Mouse (Mus musculus): ENCODE measurements around the gene Atic. TPM values are rescaled to one million over a fixed set of nuclear protein-coding genes. Genes with fewer than 3 reads are reported as not detected.

Atic gene
- polyA plus RNA-seq, 1 experiment from 2014 or later, result 31.8 TPM

DNA sequence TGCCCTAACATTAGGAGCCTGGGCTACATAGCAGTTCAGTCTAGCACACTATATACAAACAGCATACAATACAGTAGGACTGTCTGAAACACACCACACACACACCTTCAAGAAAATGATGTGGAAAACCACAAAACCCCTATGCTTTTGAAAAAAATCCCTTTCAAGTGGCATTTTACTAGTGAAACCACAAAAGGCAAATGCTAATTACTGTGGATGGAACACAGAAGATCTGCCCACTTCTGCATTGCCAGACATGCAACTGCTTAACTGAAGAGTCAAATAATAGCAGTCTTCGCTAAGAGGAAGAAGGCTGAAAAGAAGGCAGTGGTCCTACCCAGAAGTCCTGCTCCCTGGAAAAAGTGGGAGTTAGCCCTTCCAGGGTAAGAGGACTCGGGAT, 37.3 kb downstream of the Atic start:
- H3K4me3 ChIP-seq (ENCODE audit: control insufficient read depth in 1 of 2, insufficient read depth in 1 of 2, low read depth in 1 of 2, low read length in 2 of 2), result no peak overlapping the region
- H3K27me3 ChIP-seq (ENCODE audit: control insufficient read depth, insufficient read depth, low read length), result no peaks in the 10 kb centered on the region
- H3K4me1 ChIP-seq (ENCODE audit: control insufficient read depth in 2 of 2, insufficient read depth in 2 of 2, low read length in 2 of 2), result no peaks in the 10 kb centered on the region
- H3K27ac ChIP-seq (replicated peaks in 1 of 2; ENCODE audit: control insufficient read depth in 1 of 2, insufficient read depth in 1 of 2, low read depth in 2 of 2, low read length in 2 of 2), result no peak overlapping the region
- 85% methylated on average over 2 of the region's 2 CpGs for WGBS
- no peak overlapping the region for H3K4me2 ChIP-seq (ENCODE audit: low read length)
- H3K9ac ChIP-seq (ENCODE audit: low read length), result no peak overlapping the region
- peaks cover 98% of the 10 kb centered on the region for H3K36me3 ChIP-seq (ENCODE audit: control insufficient read depth, insufficient read depth, low read length)
- H3K9me3 ChIP-seq (ENCODE audit: control insufficient read depth, low read length), result no peaks in the 10 kb centered on the region
- no peak for ATAC-seq (ENCODE audit: insufficient number of reproducible peaks, insufficient read depth, low FRiP score, low read depth)

DNA sequence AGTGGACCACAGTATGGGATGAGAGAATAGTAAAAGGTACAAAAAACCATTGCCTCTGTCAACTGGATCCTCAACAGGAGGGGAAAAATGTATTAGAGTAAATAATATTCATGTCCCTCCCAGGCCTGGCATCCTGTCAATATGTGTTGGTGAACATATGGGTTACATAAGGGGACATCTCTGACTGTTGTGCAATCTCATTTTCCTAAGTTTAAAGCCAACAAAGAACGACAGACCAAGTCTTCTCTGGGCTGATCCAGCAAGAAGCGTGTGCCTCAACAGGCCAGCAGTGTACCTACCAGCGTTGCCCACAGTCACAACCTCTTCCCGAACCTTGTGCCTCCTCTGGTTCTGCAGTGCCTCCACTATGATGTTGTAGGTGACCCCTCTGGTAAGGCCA, 38.4 kb downstream of the Atic start:
- 91% methylated on average over 4 of the region's 4 CpGs for WGBS
- Histone ChIP-seq H3K27me3 (ENCODE audit: control insufficient read depth, insufficient read depth, low read length) (no peaks in the 10 kb centered on the region), H3K4me2 (ENCODE audit: low read length) (no peak overlapping the region)

DNA sequence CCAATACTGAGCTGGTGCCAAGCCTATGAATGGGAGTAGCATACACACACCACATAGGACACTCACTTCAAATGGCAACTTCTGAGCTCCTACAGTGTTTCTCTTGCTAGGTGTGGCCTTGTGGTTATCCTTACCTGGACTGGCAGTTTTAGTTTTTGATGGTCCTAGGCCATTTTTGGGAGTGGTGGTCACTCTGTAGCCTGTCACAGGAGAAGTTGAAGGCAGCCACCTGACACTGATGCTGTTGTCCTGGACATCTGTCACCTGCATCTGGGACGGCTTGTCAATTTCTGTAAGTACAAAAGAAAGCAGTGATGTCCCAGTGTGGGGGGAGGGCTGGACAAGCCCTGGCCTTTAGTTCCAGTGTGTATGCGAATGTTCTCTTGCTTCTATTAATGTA, 48.8 kb downstream of the Atic start:
- no peaks in the 10 kb centered on the region for H3K9me3 ChIP-seq (ENCODE audit: control insufficient read depth, low read length)
- peaks cover 96% of the 10 kb centered on the region for H3K36me3 ChIP-seq (ENCODE audit: control insufficient read depth, insufficient read depth, low read length)
- H3K4me3 ChIP-seq (ENCODE audit: control insufficient read depth in 1 of 2, insufficient read depth in 1 of 2, low read depth in 1 of 2, low read length in 2 of 2), result no peak overlapping the region
- H3K9ac ChIP-seq (ENCODE audit: low read length), result no peak overlapping the region
- H3K27me3 ChIP-seq (ENCODE audit: control insufficient read depth, insufficient read depth, low read length), result no peaks in the 10 kb centered on the region
- H3K4me2 ChIP-seq (ENCODE audit: low read length), result no peak overlapping the region
- no peak overlapping the region for H3K27ac ChIP-seq (replicated peaks in 1 of 2; ENCODE audit: control insufficient read depth in 1 of 2, insufficient read depth in 1 of 2, low read depth in 2 of 2, low read length in 2 of 2)
- no peak for ATAC-seq (ENCODE audit: insufficient number of reproducible peaks, insufficient read depth, low FRiP score, low read depth)
- H3K4me1 ChIP-seq (ENCODE audit: control insufficient read depth in 2 of 2, insufficient read depth in 2 of 2, low read length in 2 of 2), result no peaks in the 10 kb centered on the region
- WGBS, result 83% methylated on average over 2 of the region's 2 CpGs

More for the DNA sequence above, 38.4 kb downstream of the Atic start:
- no peak for ATAC-seq (ENCODE audit: insufficient number of reproducible peaks, insufficient read depth, low FRiP score, low read depth)
- Histone ChIP-seq H3K4me3 (ENCODE audit: control insufficient read depth in 1 of 2, insufficient read depth in 1 of 2, low read depth in 1 of 2, low read length in 2 of 2) (no peak overlapping the region), H3K27ac (replicated peaks in 1 of 2; ENCODE audit: control insufficient read depth in 1 of 2, insufficient read depth in 1 of 2, low read depth in 2 of 2, low read length in 2 of 2) (no peak overlapping the region), H3K36me3 (ENCODE audit: control insufficient read depth, insufficient read depth, low read length) (peaks cover 98% of the 10 kb centered on the region), H3K4me1 (ENCODE audit: control insufficient read depth in 2 of 2, insufficient read depth in 2 of 2, low read length in 2 of 2) (no peaks in the 10 kb centered on the region), H3K9ac (ENCODE audit: low read length) (no peak overlapping the region), H3K9me3 (ENCODE audit: control insufficient read depth, low read length) (no peaks in the 10 kb centered on the region)

GRCm38 (mm10) chr1:71606600-71607325, 49.8 kb downstream of the Atic start:
- H3K27me3 ChIP-seq (ENCODE audit: control insufficient read depth, insufficient read depth, low read length), result no peaks in the 10 kb centered on the region
- no peak overlapping the region for H3K27ac ChIP-seq (replicated peaks in 1 of 2; ENCODE audit: control insufficient read depth in 1 of 2, insufficient read depth in 1 of 2, low read depth in 2 of 2, low read length in 2 of 2)
- no peak overlapping the region for H3K9ac ChIP-seq (ENCODE audit: low read length)
- peaks cover 96% of the 10 kb centered on the region for H3K36me3 ChIP-seq (ENCODE audit: control insufficient read depth, insufficient read depth, low read length)
- H3K4me3 ChIP-seq (ENCODE audit: control insufficient read depth in 1 of 2, insufficient read depth in 1 of 2, low read depth in 1 of 2, low read length in 2 of 2), result no peak overlapping the region
- H3K4me2 ChIP-seq (ENCODE audit: low read length), result no peak overlapping the region
- ATAC-seq (ENCODE audit: insufficient number of reproducible peaks, insufficient read depth, low FRiP score, low read depth), result no peak
- no peaks in the 10 kb centered on the region for H3K9me3 ChIP-seq (ENCODE audit: control insufficient read depth, low read length)
- no peaks in the 10 kb centered on the region for H3K4me1 ChIP-seq (ENCODE audit: control insufficient read depth in 2 of 2, insufficient read depth in 2 of 2, low read length in 2 of 2)
- 93% methylated on average over 8 of the region's 8 CpGs for WGBS

GRCm38 (mm10) chr1:71609057-71609775, 52.3 kb downstream of the Atic start:
- Histone ChIP-seq H3K9me3 (ENCODE audit: control insufficient read depth, low read length) (no peaks in the 10 kb centered on the region), H3K27ac (replicated peaks in 1 of 2; ENCODE audit: control insufficient read depth in 1 of 2, insufficient read depth in 1 of 2, low read depth in 2 of 2, low read length in 2 of 2) (no peak overlapping the region), H3K4me1 (ENCODE audit: control insufficient read depth in 2 of 2, insufficient read depth in 2 of 2, low read length in 2 of 2) (no peaks in the 10 kb centered on the region), H3K9ac (ENCODE audit: low read length) (no peak overlapping the region), H3K27me3 (ENCODE audit: control insufficient read depth, insufficient read depth, low read length) (no peaks in the 10 kb centered on the region), H3K36me3 (ENCODE audit: control insufficient read depth, insufficient read depth, low read length) (peaks cover 96% of the 10 kb centered on the region), H3K4me2 (ENCODE audit: low read length) (no peak overlapping the region), H3K4me3 (ENCODE audit: control insufficient read depth in 1 of 2, insufficient read depth in 1 of 2, low read depth in 1 of 2, low read length in 2 of 2) (no peak overlapping the region)
- no peak for ATAC-seq (ENCODE audit: insufficient number of reproducible peaks, insufficient read depth, low FRiP score, low read depth)
- 94% methylated on average over 37 of the region's 37 CpGs for WGBS

- Histone ChIP-seq H3K4me1 (ENCODE audit: control insufficient read depth in 2 of 2, insufficient read depth in 2 of 2, low read length in 2 of 2) (no peaks in the 10 kb centered on the region), H3K9ac (ENCODE audit: low read length) (no peak overlapping the region), H3K4me2 (ENCODE audit: low read length) (no peak overlapping the region), H3K36me3 (ENCODE audit: control insufficient read depth, insufficient read depth, low read length) (peaks cover 97% of the 10 kb centered on the region), H3K27me3 (ENCODE audit: control insufficient read depth, insufficient read depth, low read length) (no peaks in the 10 kb centered on the region), H3K27ac (replicated peaks in 1 of 2; ENCODE audit: control insufficient read depth in 1 of 2, insufficient read depth in 1 of 2, low read depth in 2 of 2, low read length in 2 of 2) (no peak overlapping the region), H3K4me3 (ENCODE audit: control insufficient read depth in 1 of 2, insufficient read depth in 1 of 2, low read depth in 1 of 2, low read length in 2 of 2) (no peak overlapping the region), H3K9me3 (ENCODE audit: control insufficient read depth, low read length) (no peaks in the 10 kb centered on the region)
- ATAC-seq (ENCODE audit: insufficient number of reproducible peaks, insufficient read depth, low FRiP score, low read depth), result no peak
- WGBS, result 82% methylated on average over 5 of the region's 5 CpGs
These were observed 53.0 kb downstream of the Atic start for GRCm38 (mm10) chr1:71609916-71610315.

- ATAC-seq (ENCODE audit: insufficient number of reproducible peaks, insufficient read depth, low FRiP score, low read depth), result no peak
- 92% methylated on average over 21 of the region's 21 CpGs for whole genome bisulfite sequencing
- Histone ChIP-seq H3K27me3 (ENCODE audit: control insufficient read depth, insufficient read depth, low read length) (no peaks in the 10 kb centered on the region), H3K9me3 (ENCODE audit: control insufficient read depth, low read length) (no peaks in the 10 kb centered on the region), H3K36me3 (ENCODE audit: control insufficient read depth, insufficient read depth, low read length) (peaks cover 97% of the 10 kb centered on the region), H3K4me3 (ENCODE audit: control insufficient read depth in 1 of 2, insufficient read depth in 1 of 2, low read depth in 1 of 2, low read length in 2 of 2) (no peak overlapping the region), H3K4me2 (ENCODE audit: low read length) (no peak overlapping the region), H3K4me1 (ENCODE audit: control insufficient read depth in 2 of 2, insufficient read depth in 2 of 2, low read length in 2 of 2) (no peaks in the 10 kb centered on the region), H3K27ac (replicated peaks in 1 of 2; ENCODE audit: control insufficient read depth in 1 of 2, insufficient read depth in 1 of 2, low read depth in 2 of 2, low read length in 2 of 2) (no peak overlapping the region), H3K9ac (ENCODE audit: low read length) (no peak overlapping the region)
These were observed 55.3 kb downstream of the Atic start for GRCm38 (mm10) chr1:71612256-71612655.

Data from heart, embryonic 14.5 days (tissue).